Mouse (Mus musculus): ENCODE results near the gene Galnt12.

DNA sequence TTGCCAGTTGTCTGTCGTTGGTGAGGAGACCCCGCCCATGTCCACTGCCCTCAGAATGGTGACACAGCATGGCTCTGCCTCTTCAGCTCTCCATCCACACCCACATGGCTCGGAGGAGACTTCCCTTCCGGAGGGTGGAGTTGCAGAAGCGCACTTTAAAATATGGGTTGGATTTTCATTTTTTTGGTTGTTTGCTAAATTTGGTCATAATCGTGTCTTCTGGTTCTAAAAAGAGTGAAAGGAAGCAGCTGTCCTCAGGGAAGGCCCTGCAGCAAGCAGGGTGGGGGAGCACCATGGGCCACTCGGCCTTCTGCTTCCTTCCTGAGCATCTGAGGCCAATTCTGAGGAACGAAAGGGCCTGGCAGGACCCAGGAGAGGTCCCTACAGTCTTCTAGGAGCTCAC lies 45.0 kb downstream of the Galnt12 start:
- TF ChIP-seq CHD2 (IDR thresholded peaks at IDR 0.05; ENCODE audit: low read length) (no peak), CTCF (IDR thresholded peaks at IDR 0.05 in 2 of 3, conservative IDR thresholded peaks at IDR 0.05 in 1 of 3; ENCODE audit: control insufficient read depth in 1 of 3, insufficient read depth in 1 of 3, low read depth in 2 of 3, low read length in 3 of 3, poor library complexity in 1 of 3, severe bottlenecking in 1 of 3) (no peak), ZMIZ1 (IDR thresholded peaks at IDR 0.05; ENCODE audit: low read depth, low read length) (no peak), UBTF (IDR thresholded peaks at IDR 0.05; ENCODE audit: borderline replicate concordance, insufficient read depth, low read depth, low read length) (no peak), ZKSCAN1 (IDR thresholded peaks at IDR 0.05; ENCODE audit: low read depth, low read length) (no peak)
